Mouse (Mus musculus): ENCODE results near the gene Nup62. TPM values are rescaled to one million over a fixed set of nuclear protein-coding genes. Genes with fewer than 3 reads are reported as not detected.
"Not testable (repeated sequence)": the region's sequence is repeated elsewhere in the genome, so short reads cannot be mapped to it uniquely, and the experiment has no call there.

Nup62 gene
- total RNA-seq, 2 experiments from 2014 or later = 30.7 to 31.1 TPM

DNA sequence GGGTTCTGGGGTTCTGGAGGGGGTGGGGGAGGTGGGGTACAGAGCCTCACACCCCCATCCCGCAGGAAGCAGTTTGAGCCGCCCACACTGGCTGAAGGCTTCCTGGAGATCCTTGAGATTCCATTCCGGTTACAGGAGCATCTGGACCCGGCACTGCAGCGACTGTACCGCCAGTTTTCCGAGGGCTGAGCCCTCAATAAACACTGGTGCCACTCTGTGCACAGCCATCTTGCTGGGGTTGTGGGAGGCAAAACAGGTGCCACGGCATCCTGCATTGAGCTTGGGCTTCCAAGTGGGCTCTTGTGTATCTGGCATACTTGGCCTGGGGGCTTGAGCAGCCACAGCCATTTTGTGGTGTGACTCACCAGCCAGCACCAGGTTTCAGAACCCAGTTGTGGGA lies 46.5 kb downstream of the Nup62 start:
- no peak for DNase-seq (ENCODE audit: extremely low spot score in 1 of 2, low spot score in 1 of 2)

DNA sequence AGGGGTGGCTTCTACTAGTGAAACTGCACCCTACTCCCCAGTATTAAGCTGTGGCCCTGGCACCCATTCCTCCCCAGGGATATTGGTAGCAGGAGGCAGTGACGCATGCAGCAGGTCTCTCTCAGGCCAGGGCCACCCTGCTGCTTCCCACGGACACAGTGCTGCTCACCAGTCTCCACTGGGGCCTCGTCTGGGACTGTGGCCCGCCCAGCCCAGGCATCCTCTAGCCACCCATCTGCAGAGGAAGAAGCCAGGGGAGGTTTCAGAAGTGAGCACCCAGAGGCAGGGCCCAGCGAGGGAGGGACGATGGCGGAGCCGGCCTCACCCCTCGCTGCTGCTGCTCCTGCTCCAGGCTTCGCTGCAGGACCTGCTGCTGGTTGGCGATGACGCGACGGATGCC lies 47.3 kb downstream of the Nup62 start:
- no peak for DNase-seq (ENCODE audit: extremely low spot score in 1 of 2, low spot score in 1 of 2)

DNA sequence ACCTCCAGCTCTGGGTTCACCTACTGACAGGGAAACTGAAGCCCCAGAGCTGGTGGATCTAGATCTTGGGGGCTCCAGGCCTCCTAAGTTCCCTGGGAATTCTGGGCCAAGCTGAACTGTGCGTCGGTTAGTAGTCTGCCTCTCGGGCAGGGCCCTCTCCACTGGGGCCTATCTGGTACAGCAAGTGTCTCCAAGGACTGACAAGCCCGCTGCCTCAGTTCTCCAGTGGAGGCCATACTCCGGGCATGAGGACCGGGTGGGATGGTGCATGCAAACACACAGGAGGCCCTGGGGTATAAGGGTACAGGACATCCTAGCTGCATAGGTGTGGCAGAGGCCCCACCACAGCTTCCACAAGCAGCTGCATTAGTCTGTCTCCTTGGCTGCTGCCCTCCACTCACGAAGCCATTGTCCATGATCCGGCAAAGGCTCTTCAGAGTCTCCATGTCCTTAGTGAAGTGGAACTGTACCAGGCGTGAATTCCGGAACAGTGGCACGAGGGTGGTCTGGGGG lies 48.1 kb downstream of the Nup62 start:
- DNase-seq (ENCODE audit: extremely low spot score in 1 of 2, low spot score in 1 of 2) = no peak

DNA sequence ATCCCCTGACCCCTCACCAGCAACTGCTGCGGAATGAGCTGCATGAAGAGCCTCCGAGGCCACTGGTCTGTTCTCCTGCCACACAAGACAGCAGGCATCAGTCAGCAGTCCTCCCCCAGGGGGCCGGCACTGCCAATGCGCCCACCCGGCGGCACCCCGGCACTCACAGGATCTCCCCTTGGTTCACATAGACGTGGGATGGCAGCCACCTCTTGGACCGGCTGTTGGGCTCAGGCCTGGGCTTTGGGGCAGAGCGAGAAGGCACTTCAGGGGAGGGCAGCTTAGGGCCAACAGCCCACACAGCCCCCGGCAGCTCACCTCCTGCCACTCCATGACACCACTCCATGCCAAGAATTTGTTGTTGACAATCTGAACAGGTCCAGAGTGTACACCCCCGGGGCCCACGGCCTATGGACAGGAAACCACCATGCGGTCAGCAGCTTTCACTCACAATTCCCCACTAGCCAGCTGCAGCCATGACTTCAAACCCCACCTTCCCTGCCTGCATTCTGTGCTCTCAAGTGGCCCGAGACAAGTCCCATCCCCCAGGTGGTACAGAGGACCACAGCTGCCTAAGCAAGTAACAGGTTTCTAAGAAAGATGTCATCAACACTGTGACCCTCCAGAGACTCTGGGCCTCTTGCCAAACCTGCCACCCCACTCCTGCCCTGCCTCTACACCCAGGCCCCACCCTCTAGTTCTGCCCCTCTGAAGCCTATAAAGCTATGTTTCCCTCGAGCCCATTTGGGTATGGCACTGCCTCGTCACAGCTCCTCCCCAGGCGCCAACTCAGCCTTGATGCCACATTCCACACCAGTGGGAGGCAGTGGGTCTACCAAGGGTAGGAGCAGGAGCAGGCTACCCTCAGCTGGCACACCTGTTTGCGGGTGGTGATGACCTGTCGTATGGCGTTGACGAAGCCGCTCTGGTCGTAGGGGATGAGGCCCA lies 49.0 kb downstream of the Nup62 start:
- no peak for DNase-seq (ENCODE audit: extremely low spot score in 1 of 2, low spot score in 1 of 2)

DNA sequence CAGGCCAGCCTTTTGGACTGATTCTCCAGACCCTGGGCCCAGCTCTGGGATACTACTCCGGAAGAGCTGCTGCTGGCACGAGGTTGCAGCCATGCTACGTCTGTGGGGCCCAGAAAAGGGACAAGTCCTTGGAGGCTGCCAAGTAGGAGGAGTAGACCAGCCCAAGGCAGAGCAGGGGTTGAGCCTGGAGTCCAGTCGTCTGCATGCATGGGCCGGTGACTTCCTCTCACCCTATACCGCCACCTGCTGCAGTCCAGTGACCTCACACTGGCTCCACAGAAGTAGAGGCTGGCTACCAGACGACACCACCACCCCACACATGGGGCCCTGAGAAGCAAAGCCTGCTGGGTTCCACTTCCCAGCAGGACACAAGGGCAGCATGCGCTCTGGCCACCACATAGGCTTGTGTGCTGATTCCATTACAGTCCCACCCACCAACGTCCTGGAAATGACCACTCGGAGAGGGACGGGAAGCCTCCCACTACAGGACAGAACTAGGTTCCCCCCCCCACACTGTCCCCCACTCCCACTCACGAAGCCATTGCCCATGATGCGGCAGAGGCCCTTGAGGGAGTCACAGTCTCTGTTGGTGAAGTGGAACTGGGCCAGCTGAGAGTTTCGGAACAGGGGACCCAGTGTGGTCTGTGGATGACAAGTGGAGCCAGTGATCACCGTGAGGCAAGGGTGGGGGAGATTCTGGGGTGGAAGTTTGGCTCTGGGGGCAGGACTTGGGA lies 50.6 kb downstream of the Nup62 start:
- DNase-seq (ENCODE audit: extremely low spot score in 1 of 2, low spot score in 1 of 2) = no peak

DNA sequence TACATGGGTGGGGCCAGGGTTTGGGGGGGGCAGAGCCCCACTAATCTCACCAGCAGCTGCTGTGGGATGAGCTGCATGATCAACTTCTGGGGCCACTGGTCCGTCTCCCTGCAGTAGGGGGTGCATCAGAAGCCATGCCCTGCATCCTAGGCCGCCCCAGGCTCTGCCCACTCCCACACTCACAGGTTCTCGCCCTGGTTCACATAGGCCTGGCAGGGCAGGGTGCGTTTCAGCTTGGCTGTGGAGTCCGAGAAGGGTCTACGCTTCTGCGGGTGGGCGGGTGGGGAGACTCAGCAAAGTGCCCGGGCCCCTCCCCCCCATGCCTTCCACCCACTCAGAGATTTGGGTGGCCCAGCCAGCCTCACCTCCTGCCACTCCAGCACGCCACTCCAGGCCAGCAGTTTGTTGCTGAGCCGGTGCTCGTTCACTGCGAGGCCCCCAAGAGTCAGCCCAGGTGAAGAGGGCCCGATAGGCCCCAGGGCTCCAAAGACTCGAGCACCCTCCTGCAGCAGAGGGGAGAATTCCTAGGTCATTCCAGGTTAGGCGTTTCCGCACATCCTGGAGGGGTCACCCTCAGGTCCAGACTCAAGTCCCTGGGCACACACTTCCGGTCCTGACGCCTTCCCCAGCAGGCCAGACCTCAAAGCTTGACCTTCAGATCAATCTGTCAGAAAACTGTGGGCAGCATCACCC lies 51.3 kb downstream of the Nup62 start:
- no peak for DNase-seq (ENCODE audit: extremely low spot score in 1 of 2, low spot score in 1 of 2)

DNA sequence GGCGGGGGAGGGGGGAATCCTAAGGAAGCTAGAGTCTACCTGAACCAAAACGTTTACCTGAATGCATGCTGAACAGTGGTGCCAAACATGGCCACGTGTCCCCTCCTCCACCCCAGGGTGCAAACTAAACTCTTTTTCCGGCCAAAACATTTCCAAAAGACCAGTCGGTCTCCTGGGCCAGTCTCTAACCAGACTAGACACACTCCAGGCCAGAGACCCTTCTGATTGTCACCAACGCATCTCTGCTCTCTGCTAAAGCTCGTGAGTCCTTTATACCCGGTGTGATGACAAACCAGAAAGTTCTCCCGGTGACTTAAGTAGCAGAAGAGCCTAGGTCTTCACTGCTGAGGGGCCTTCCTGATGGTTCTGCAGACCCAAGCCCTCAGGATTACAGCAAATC lies 51.9 kb downstream of the Nup62 start:
- DNase-seq (ENCODE audit: extremely low spot score in 1 of 2, low spot score in 1 of 2) = no peak

DNA sequence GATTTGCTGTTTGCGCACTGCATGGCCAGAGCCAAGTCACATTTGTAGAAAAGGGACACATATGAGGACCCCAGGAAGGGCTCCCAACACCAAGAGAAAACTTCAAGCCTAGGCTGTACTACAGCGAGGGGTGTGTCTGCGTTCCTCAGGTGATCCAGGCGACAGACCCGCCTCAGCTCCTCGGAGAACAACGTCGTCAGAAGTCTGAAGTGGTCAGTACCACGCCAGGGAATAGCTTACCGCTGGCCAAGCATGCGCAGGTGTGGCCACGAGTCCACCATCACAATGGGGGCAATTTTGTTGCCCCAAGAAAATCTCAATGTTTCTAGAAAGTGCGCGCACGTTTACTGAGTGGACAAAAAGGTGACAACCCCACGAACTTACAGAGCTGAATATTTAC lies 52.6 kb downstream of the Nup62 start:
- no peak for DNase-seq (ENCODE audit: extremely low spot score in 1 of 2, low spot score in 1 of 2)

DNA sequence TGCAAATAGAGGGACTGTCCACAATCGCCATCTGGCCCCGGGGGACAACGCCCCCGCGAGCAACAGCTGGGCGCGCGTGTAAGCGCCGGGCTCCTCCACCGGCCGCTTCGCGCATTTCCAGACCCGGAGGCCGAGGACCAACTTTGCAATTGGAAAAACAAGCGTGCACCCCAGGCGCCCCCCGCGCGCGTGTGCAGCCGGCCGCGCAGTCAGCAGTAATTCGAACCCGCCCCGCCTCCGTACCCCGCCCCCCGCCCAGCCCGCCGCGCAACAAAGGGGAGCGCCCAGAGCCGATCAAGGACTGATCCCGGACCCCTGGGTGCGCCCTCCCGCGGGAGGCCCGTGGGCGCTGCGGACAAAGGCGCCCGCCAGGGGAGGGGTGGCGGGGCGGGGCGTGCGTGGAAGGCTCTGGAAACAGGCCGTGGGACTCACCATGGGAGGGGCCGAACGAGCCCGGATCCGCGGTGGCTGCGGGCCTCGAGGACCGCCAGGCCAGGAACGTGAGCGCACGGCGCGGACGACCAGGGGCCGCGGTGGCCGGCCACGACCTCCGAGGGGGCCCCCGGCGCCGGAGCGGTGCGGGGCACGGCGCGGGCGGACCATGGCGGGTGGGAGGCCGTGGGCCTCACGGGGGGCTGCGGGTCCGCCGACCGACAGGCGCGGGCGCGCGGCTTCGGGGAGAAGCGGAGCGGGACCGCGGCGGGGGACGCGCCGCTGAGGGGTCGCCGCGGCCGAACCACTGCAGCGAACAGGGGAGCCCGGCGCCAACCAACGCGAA lies 53.2 kb downstream of the Nup62 start:
- no peak for DNase-seq (ENCODE audit: extremely low spot score in 1 of 2, low spot score in 1 of 2)

DNA sequence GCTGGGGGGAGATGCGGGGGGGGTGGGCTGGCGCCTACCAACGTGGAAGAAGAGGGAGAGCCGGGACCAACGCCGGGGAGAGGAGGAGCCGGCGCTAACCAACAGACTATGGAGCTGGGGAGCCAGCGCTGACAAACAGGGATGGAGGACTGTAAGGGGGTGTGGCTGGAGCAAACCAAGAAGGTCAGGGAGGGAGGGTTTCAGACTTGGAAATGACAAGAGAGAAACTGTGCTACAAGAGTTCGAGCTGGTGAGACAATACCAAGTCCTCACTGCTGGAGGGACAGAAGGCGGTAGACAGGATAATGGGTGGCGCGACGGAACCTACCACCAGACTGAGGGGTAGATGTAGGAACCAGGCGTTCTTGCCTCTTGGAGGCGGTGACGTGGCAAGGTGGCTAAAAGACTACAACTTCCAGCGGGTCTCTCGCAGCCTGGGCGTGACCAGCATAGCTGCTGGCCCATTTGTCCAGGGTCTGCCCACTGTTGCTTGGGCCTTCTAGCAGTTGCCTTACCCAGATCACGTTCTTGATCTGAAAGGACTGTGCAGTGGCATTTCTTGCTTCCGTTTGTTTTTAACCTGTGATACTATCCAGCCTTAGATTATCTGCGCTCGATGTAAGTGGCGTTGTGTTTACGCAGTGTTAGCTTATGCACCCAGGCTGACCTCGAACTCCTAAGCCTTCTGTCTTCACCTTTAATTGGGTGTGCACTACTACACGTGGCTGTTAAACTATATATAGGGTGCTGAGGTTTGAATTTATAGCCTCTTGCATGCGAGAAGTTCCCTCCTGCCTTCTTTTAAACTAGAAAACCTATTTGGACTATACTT lies 54.0 kb downstream of the Nup62 start, which contains the start of gene Ptov1:
TSS of gene Ptov1 (minus strand) at position 92 of the 832 bp plus-strand sequence.
- DNase-seq (ENCODE audit: extremely low spot score in 1 of 2, low spot score in 1 of 2) = peak; percentile 81

DNA sequence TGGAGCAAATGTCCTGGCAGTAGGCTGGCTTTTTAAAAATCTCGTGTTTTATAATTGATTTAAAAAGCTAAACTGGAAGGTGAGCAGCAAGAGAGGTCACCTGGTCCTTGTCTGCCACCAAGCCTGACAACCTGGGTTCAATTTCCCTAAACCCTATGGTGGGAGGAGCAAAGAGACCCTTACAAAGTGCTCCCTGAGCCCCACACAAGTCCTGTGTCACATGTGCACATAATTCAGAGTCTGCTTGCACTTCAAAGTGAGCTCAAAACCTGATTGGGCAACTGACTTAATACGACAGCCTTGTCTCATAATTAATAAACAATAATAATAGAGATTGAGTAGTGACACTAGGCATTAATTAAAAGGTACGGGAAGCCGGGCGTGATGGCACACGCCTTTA lies 54.7 kb downstream of the Nup62 start:
- no peak for DNase-seq (ENCODE audit: extremely low spot score in 1 of 2, low spot score in 1 of 2)

DNA sequence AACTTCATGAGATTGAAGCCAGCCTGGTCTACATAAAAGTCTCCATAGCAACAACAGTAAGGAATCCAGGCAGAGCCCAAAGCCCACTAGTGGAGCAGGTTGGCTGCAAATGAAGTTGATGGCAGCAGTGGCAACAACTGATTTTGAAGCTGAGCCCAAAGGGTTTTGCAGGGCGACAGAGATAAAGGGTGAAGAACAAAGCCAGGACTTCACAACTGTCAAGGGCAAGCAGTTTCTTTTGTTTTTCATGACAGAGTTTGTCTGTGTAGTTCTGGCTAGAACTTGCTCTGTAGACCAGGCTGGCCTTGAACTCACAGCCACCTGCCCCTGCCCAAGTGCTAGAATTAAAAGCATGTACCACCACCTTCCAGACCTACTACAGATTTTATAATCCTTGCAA lies 55.3 kb downstream of the Nup62 start:
- DNase-seq (ENCODE audit: extremely low spot score in 1 of 2, low spot score in 1 of 2) = no peak

DNA sequence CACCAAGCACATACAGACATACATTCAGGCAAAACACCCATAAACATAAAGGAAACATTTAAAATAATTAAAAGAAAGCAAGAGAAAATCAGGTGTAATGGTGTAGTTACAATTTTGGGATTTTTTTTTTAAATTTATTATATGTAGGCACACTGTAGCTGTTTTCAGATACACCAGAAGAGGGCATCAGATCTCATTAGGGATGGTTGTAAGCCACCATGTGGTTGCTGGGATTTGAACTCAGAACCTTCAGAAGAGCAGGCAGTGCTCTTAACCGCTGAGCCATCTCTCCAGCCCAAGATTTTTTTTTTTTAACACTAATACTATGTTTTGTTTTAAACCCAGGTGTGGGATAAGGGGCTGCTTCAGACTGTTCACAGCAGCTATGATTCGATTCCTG lies 55.9 kb downstream of the Nup62 start:
- not testable (repeated sequence) for DNase-seq (ENCODE audit: extremely low spot score in 1 of 2, low spot score in 1 of 2)

DNA sequence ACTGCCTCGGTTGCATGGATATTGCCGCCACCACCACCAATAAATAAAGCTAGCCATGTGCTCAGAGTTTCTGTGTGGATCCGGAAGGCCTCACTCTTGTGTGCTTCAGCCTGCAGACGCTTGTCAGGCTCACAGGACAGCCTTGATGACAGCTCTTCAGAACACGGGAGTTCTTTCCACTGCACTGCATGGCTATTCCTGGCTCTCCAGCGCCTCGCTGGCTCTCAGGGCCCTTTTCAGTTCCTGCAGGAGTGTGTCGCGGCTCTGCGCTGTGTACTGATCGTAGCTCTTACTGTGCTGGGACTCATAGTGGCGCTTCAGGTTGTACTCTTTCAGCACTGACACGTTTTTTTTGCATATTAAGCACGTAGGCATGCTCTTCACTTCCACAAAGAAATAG lies 61.9 kb downstream of the Nup62 start:
- DNase-seq (ENCODE audit: extremely low spot score in 1 of 2, low spot score in 1 of 2) = no peak

Small RNA genes lying within 50 kb of the gene (microRNA-seq; reads per million reads assigned to microRNA genes)
- gene Mir707 = 0 reads per million in 2 experiments

Other genes with a start within 250 kb of the Nup62 start
- not detected for gene Napsa, start 243.7 kb upstream of the Nup62 start, total RNA-seq (2021)
- gene Kcnc3, start 225.4 kb upstream of the Nup62 start, total RNA-seq (2021) = 100 to 1,000 TPM; 167 to 190 TPM
- gene Myh14, start 145.2 kb upstream of the Nup62 start, total RNA-seq (2021) = 10 to 100 TPM; 25.0 to 31.0 TPM
- not detected for gene Izumo2, start 107.3 kb upstream of the Nup62 start, total RNA-seq (2021)
- gene Vrk3, start 67.7 kb upstream of the Nup62 start, total RNA-seq (2021) = 10 to 100 TPM; 33.8 to 35.0 TPM
- gene Zfp473, start 65.0 kb upstream of the Nup62 start, total RNA-seq (2021) = under 1 TPM; 0.31 to 0.37 TPM
- 1 to 10 TPM; 1.4 to 2.4 TPM for gene Il4i1, start 299 bp downstream of the Nup62 start, total RNA-seq (2021)
- 10 to 100 TPM; 26.7 to 31.2 TPM for gene Atf5, start 570 bp downstream of the Nup62 start, total RNA-seq (2021)
- gene Akt1s1, start 32.9 kb downstream of the Nup62 start, total RNA-seq (2021) = 10 to 100 TPM; 76.1 to 79.5 TPM
- 10 to 100 TPM; 59.0 to 61.0 TPM for gene Tbc1d17, start 33.0 kb downstream of the Nup62 start, total RNA-seq (2021)
- gene Pnkp, start 41.1 kb downstream of the Nup62 start, total RNA-seq (2021) = 10 to 100 TPM; 31.1 to 34.0 TPM
- 100 to 1,000 TPM; 311 to 358 TPM for gene Ptov1, start 53.7 kb downstream of the Nup62 start, total RNA-seq (2021)
- 100 to 1,000 TPM; 105 to 108 TPM for gene Med25, start 76.6 kb downstream of the Nup62 start, total RNA-seq (2021)
- 10 to 100 TPM; 27.3 to 29.2 TPM for gene Fuz, start 80.0 kb downstream of the Nup62 start, total RNA-seq (2021)
- gene Ap2a1, start 113.4 kb downstream of the Nup62 start, total RNA-seq (2021) = 100 to 1,000 TPM; 304 to 306 TPM
- 1 to 10 TPM in 1 of 2 experiments, under 1 TPM in 1; 0.73 to 1.0 TPM for gene Tsks, start 127.1 kb downstream of the Nup62 start, total RNA-seq (2021)
- 100 to 1,000 TPM; 117 to 128 TPM for gene Cpt1c, start 158.8 kb downstream of the Nup62 start, total RNA-seq (2021)
- 100 to 1,000 TPM; 161 to 174 TPM for gene Prmt1, start 170.5 kb downstream of the Nup62 start, total RNA-seq (2021)
- gene Irf3, start 181.6 kb downstream of the Nup62 start, total RNA-seq (2021) = 10 to 100 TPM; 39.5 to 40.1 TPM
- 1 to 10 TPM; 1.9 to 3.4 TPM for gene Bcl2l12, start 182.6 kb downstream of the Nup62 start, total RNA-seq (2021)
- 100 to 1,000 TPM; 151 to 156 TPM for gene Scaf1, start 200.3 kb downstream of the Nup62 start, total RNA-seq (2021)
- 10 to 100 TPM; 11.7 to 12.3 TPM for gene Rras, start 201.9 kb downstream of the Nup62 start, total RNA-seq (2021)
- 10 to 100 TPM; 67.9 to 81.7 TPM for gene Prr12, start 236.8 kb downstream of the Nup62 start, total RNA-seq (2021)
- gene Nosip, start 246.3 kb downstream of the Nup62 start, total RNA-seq (2021) = 10 to 100 TPM; 49.8 to 59.4 TPM
- gene Prrg2, start 246.6 kb downstream of the Nup62 start, total RNA-seq (2021) = 1 to 10 TPM; 5.6 to 6.6 TPM

Measured in layer of hippocampus, postnatal 25 days (tissue).